Comparison of ENCODE assay signal across 26 mouse cellular contexts in the genomic region with DNA sequence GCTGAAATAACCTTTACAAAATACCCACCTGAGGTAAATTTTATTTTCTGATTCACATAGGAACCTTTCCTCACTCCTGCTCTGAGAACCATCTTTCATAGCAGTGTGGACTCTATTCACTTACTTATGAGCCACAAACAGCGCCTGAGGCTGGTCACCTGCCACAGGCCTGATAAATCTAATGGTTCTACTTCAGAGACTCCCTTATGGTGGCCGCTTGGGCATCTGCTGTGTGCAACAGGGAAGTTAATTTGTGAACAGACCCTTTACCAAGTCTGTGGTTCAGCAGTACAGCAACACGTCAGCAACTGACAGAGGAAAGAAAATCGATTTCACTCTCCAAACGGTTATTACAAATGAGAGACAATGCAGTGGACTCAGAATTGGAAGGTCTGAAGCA.
"Had no signal": no experiment of that assay in that cellular context is flagged by ENCODE, and none has a peak within 500 bp of the region (broad histone marks: within the 10 kb centered on the region; RNA-seq: fewer than 3 reads in every experiment).

No protein-coding gene starts in this region.

- H3K4me2 ChIP-seq: limb, embryonic 13.5 days; liver, embryonic 12.5 days; liver, embryonic 15.5 days; lung, embryonic 15.5 days; midbrain, embryonic 13.5 days; neural tube, embryonic 15.5 days had no signal

- ATAC-seq: liver, embryonic 12.5 days; midbrain, embryonic 13.5 days; midbrain, embryonic 16.5 days had no signal

- H3K4me3 ChIP-seq: limb, embryonic 10.5 days; limb, embryonic 13.5 days; liver, embryonic 12.5 days; liver, embryonic 15.5 days; lung, embryonic 15.5 days; megakaryocyte, embryonic 14.5 days; midbrain, embryonic 10.5 days; midbrain, embryonic 13.5 days; myocyte; neural tube, embryonic 15.5 days had no signal

- H3K27ac ChIP-seq: limb, embryonic 10.5 days; limb, embryonic 13.5 days; liver, embryonic 12.5 days; liver, embryonic 15.5 days; lung, embryonic 15.5 days; midbrain, embryonic 10.5 days; midbrain, embryonic 13.5 days; neural tube, embryonic 15.5 days; stomach, postnatal 0 days had no signal

- H3K27me3 ChIP-seq: limb, embryonic 13.5 days; liver, embryonic 12.5 days; liver, embryonic 15.5 days; lung, embryonic 15.5 days; megakaryocyte, embryonic 14.5 days; midbrain, embryonic 13.5 days; neural tube, embryonic 15.5 days had no signal

- H3K4me1 ChIP-seq: limb, embryonic 10.5 days; limb, embryonic 13.5 days; liver, embryonic 12.5 days; liver, embryonic 15.5 days; lung, embryonic 15.5 days; megakaryocyte, embryonic 14.5 days; midbrain, embryonic 10.5 days; midbrain, embryonic 13.5 days; neural tube, embryonic 15.5 days had no signal

- H3K36me3 ChIP-seq: limb, embryonic 10.5 days; limb, embryonic 13.5 days; liver, embryonic 12.5 days; liver, embryonic 15.5 days; lung, embryonic 15.5 days; midbrain, embryonic 10.5 days; midbrain, embryonic 13.5 days; neural tube, embryonic 15.5 days had no signal

- H3K9ac ChIP-seq: limb, embryonic 13.5 days; liver, embryonic 12.5 days; liver, embryonic 15.5 days; lung, embryonic 15.5 days; midbrain, embryonic 13.5 days; neural tube, embryonic 15.5 days had no signal

- H3K9me3 ChIP-seq: limb, embryonic 10.5 days; limb, embryonic 13.5 days; liver, embryonic 12.5 days; liver, embryonic 15.5 days; lung, embryonic 15.5 days; midbrain, embryonic 10.5 days; midbrain, embryonic 13.5 days; neural tube, embryonic 15.5 days had no signal

- DNase-seq: kidney, adult 2 months; kidney, postnatal 14 days; kidney, postnatal 4 days; layer of hippocampus, postnatal 36 days; liver; lung, adult 18-20 months; lung, postnatal 10 days; lung, postnatal 36 days; right cerebral cortex, adult 18-20 months; right cerebral cortex, postnatal 14 days; right cerebral cortex, postnatal 4 days; thymus, adult 2 months; thymus, postnatal 14 days; thymus, postnatal 4 days had no signal
